Mouse (Mus musculus) heart, embryonic 15.5 days (tissue): ENCODE data around the gene Cdkal1. TPM values are rescaled to one million over a fixed set of nuclear protein-coding genes. Genes with fewer than 3 reads are reported as not detected.
A peak's percentile ranks its signal among the peaks of the same experiment; 100 is the strongest.

Source experiments
- ATAC-seq: fragments of 200-750 bp; cut with Nextera tagmentation; replicated peaks from 2 replicates; pipeline ENCODE4 v1.8.0; 2017; ENCODE audit warnings: low read depth, moderate TSS enrichment; ENCODE audit not compliant: insufficient number of reproducible peaks, insufficient read depth, low FRiP score
- H3K27ac ChIP-seq: fragments of 300-500 bp; sonication (generic); 2 replicates; pipeline ENCODE4 v1.5.1; 2015; ENCODE audit warnings: mild to moderate bottlenecking, inconsistent platforms
- H3K27me3 ChIP-seq: fragments of 300-500 bp; sonication (generic); 2 replicates; pipeline ENCODE4 v1.6.1; 2015; ENCODE audit warnings: inconsistent platforms
- H3K36me3 ChIP-seq: fragments of 300-500 bp; sonication (generic); 2 replicates; pipeline ENCODE4 v1.6.1; 2015; ENCODE audit warnings: mild to moderate bottlenecking, inconsistent platforms
- H3K4me1 ChIP-seq: fragments of 300-500 bp; sonication (generic); replicated peaks from 2 replicates; pipeline ENCODE4 v1.6.1; 2015; ENCODE audit warnings: inconsistent platforms
- H3K4me2 ChIP-seq: fragments of 300-500 bp; sonication (generic); 2 replicates; pipeline ENCODE4 v1.6.1; 2015; ENCODE audit warnings: inconsistent platforms, mild to moderate bottlenecking, moderate library complexity
- H3K4me3 ChIP-seq: fragments of 300-500 bp; sonication (generic); 2 replicates; pipeline ENCODE4 v1.5.1; 2015; ENCODE audit warnings: mild to moderate bottlenecking, inconsistent platforms
- H3K9ac ChIP-seq: fragments of 300-500 bp; sonication (generic); 2 replicates; pipeline ENCODE4 v1.6.1; 2015; ENCODE audit warnings: mild to moderate bottlenecking, inconsistent platforms
- H3K9me3 ChIP-seq: fragments of 300-500 bp; sonication (generic); replicated peaks from 2 replicates; pipeline ENCODE4 v1.6.1; 2016; ENCODE audit warnings: inconsistent platforms
- WGBS: fragments of 180-500 bp; shearing (Covaris S2); methylation state at CpG from one replicate; pipeline ENCODE4 v1.1.7; 2015; ENCODE audit warnings: mixed read lengths; 5-methylcytosine and 5-hydroxymethylcytosine counted together
- polyA plus RNA-seq: library from polyadenylated mRNA; unstranded; fragments of >200 nt; fragmentation: Nextera tagmentation; extraction: Ambion mirVana; gene quantifications from 2 replicates; pipeline ENCODE4 v1.2.1, GENCODE M21; 2015

Cdkal1 gene
- polyA plus RNA-seq, 1 experiment from 2014 or later, result 24.4 TPM

GRCm38 (mm10) chr13:29285058-29285457 is 570.4 kb downstream of the Cdkal1 start:
- ATAC-seq, result no peak
- no peaks in the 10 kb centered on the region for H3K27me3 ChIP-seq
- no peak overlapping the region for H3K4me2 ChIP-seq
- H3K27ac ChIP-seq, result no peak overlapping the region
- no peaks in the 10 kb centered on the region for H3K36me3 ChIP-seq
- peaks cover 23% of the 10 kb centered on the region for H3K4me1 ChIP-seq
- no peak overlapping the region for H3K9ac ChIP-seq
- 58% methylated on average over 3 of the region's 3 CpGs for WGBS
- no peak overlapping the region for H3K4me3 ChIP-seq
- no peaks in the 10 kb centered on the region for H3K9me3 ChIP-seq

GRCm38 (mm10) chr13:29281556-29281955 is 573.9 kb downstream of the Cdkal1 start:
- ATAC-seq, result peak; percentile 93
- H3K27ac ChIP-seq, result peak overlapping the region; percentile 87
- 7% methylated on average over 6 of the region's 6 CpGs for WGBS
- peaks cover 28% of the 10 kb centered on the region for H3K4me1 ChIP-seq
- H3K27me3 ChIP-seq, result no peaks in the 10 kb centered on the region
- no peak overlapping the region for H3K4me3 ChIP-seq
- no peak overlapping the region for H3K9ac ChIP-seq
- no peaks in the 10 kb centered on the region for H3K9me3 ChIP-seq
- H3K36me3 ChIP-seq, result no peaks in the 10 kb centered on the region
- H3K4me2 ChIP-seq, result no peak overlapping the region

GRCm38 (mm10) chr13:29278156-29278555 is 577.3 kb downstream of the Cdkal1 start:
- 65% methylated on average over 4 of the region's 4 CpGs for WGBS
- Histone ChIP-seq H3K27ac (no peak overlapping the region), H3K36me3 (no peaks in the 10 kb centered on the region), H3K4me1 (peaks cover 30% of the 10 kb centered on the region), H3K4me3 (no peak overlapping the region), H3K9me3 (no peaks in the 10 kb centered on the region), H3K27me3 (no peaks in the 10 kb centered on the region), H3K9ac (no peak overlapping the region), H3K4me2 (no peak overlapping the region)
- ATAC-seq, result no peak

GRCm38 (mm10) chr13:29274296-29274695 is 581.2 kb downstream of the Cdkal1 start:
- H3K36me3 ChIP-seq, result no peaks in the 10 kb centered on the region
- 82% methylated on average over 11 of the region's 11 CpGs for WGBS
- no peak for ATAC-seq

GRCm38 (mm10) chr13:29273693-29274221 is 581.7 kb downstream of the Cdkal1 start:
- Histone ChIP-seq H3K27me3 (no peaks in the 10 kb centered on the region), H3K36me3 (no peaks in the 10 kb centered on the region), H3K4me1 (peaks cover 7% of the 10 kb centered on the region), H3K9me3 (no peaks in the 10 kb centered on the region), H3K4me2 (no peak overlapping the region), H3K4me3 (no peak overlapping the region), H3K9ac (no peak overlapping the region), H3K27ac (0 out of 2 replicates have a peak overlapping the region, but pooled peaks have one; percentile 19)
- WGBS, result 38% methylated on average over 4 of the region's 4 CpGs
- no peak for ATAC-seq

More at GRCm38 (mm10) chr13:29274296-29274695, 581.2 kb downstream of the Cdkal1 start:
- no peak overlapping the region for H3K9ac ChIP-seq
- H3K4me2 ChIP-seq, result no peak overlapping the region
- H3K4me1 ChIP-seq, result peaks cover 7% of the 10 kb centered on the region
- no peaks in the 10 kb centered on the region for H3K27me3 ChIP-seq
- H3K27ac ChIP-seq, result no peak overlapping the region
- H3K4me3 ChIP-seq, result no peak overlapping the region
- no peaks in the 10 kb centered on the region for H3K9me3 ChIP-seq

GRCm38 (mm10) chr13:29271451-29271850 is 584.0 kb downstream of the Cdkal1 start:
- Histone ChIP-seq H3K9me3 (no peaks in the 10 kb centered on the region), H3K9ac (no peak overlapping the region), H3K36me3 (no peaks in the 10 kb centered on the region), H3K4me2 (no peak overlapping the region), H3K27me3 (no peaks in the 10 kb centered on the region), H3K27ac (no peak overlapping the region), H3K4me3 (no peak overlapping the region), H3K4me1 (peaks cover 7% of the 10 kb centered on the region)
- ATAC-seq, result no peak

- H3K4me3 ChIP-seq, result no peak overlapping the region
- no peak for ATAC-seq
- H3K36me3 ChIP-seq, result no peaks in the 10 kb centered on the region
- H3K4me2 ChIP-seq, result no peak overlapping the region
- no peaks in the 10 kb centered on the region for H3K4me1 ChIP-seq
- no peak overlapping the region for H3K9ac ChIP-seq
- no peak overlapping the region for H3K27ac ChIP-seq
- no peaks in the 10 kb centered on the region for H3K9me3 ChIP-seq
- WGBS, result 72% methylated on average over 11 of the region's 11 CpGs
- H3K27me3 ChIP-seq, result no peaks in the 10 kb centered on the region
These were observed 591.3 kb downstream of the Cdkal1 start for GRCm38 (mm10) chr13:29264015-29264711.

- 74% methylated on average over 4 of the region's 4 CpGs for WGBS
- Histone ChIP-seq H3K27me3 (no peaks in the 10 kb centered on the region), H3K27ac (no peak overlapping the region), H3K9me3 (no peaks in the 10 kb centered on the region), H3K36me3 (no peaks in the 10 kb centered on the region), H3K4me3 (no peak overlapping the region), H3K4me1 (no peaks in the 10 kb centered on the region), H3K4me2 (no peak overlapping the region), H3K9ac (no peak overlapping the region)
- no peak for ATAC-seq
These were observed 593.3 kb downstream of the Cdkal1 start for GRCm38 (mm10) chr13:29262164-29262563.

- Histone ChIP-seq H3K9ac (no peak overlapping the region), H3K27ac (no peak overlapping the region), H3K4me3 (no peak overlapping the region), H3K9me3 (no peaks in the 10 kb centered on the region), H3K27me3 (no peaks in the 10 kb centered on the region), H3K4me2 (no peak overlapping the region), H3K4me1 (no peaks in the 10 kb centered on the region), H3K36me3 (no peaks in the 10 kb centered on the region)
- no peak for ATAC-seq
- 81% methylated on average over 4 of the region's 4 CpGs for WGBS
These were observed 606.9 kb downstream of the Cdkal1 start for GRCm38 (mm10) chr13:29248535-29248934.

GRCm38 (mm10) chr13:29247800-29248199 is 607.7 kb downstream of the Cdkal1 start:
- Histone ChIP-seq H3K9me3 (no peaks in the 10 kb centered on the region), H3K36me3 (no peaks in the 10 kb centered on the region), H3K9ac (no peak overlapping the region), H3K4me1 (no peaks in the 10 kb centered on the region), H3K4me3 (no peak overlapping the region), H3K27ac (no peak overlapping the region), H3K4me2 (no peak overlapping the region), H3K27me3 (no peaks in the 10 kb centered on the region)
- ATAC-seq, result no peak
- WGBS, result 71% methylated on average over 3 of the region's 3 CpGs

- H3K36me3 ChIP-seq, result no peaks in the 10 kb centered on the region
- ATAC-seq, result no peak
- 61% methylated on average over 4 of the region's 4 CpGs for WGBS
- no peak overlapping the region for H3K27ac ChIP-seq
- H3K9me3 ChIP-seq, result no peaks in the 10 kb centered on the region
- H3K4me3 ChIP-seq, result no peak overlapping the region
- H3K27me3 ChIP-seq, result no peaks in the 10 kb centered on the region
- H3K4me1 ChIP-seq, result 0 out of 2 replicates have a peak, but pooled peaks cover 5% of the 10 kb centered on the region
- H3K4me2 ChIP-seq, result no peak overlapping the region
- no peak overlapping the region for H3K9ac ChIP-seq
These were observed 620.4 kb downstream of the Cdkal1 start for GRCm38 (mm10) chr13:29235065-29235464.

- 81% methylated on average over 4 of the region's 4 CpGs for WGBS
These were observed 621.0 kb downstream of the Cdkal1 start for GRCm38 (mm10) chr13:29234442-29234841.

More at GRCm38 (mm10) chr13:29234442-29234841, 621.0 kb downstream of the Cdkal1 start:
- no peaks in the 10 kb centered on the region for H3K9me3 ChIP-seq
- no peak overlapping the region for H3K4me3 ChIP-seq
- H3K27me3 ChIP-seq, result no peaks in the 10 kb centered on the region
- no peak overlapping the region for H3K9ac ChIP-seq
- no peak overlapping the region for H3K4me2 ChIP-seq
- no peak for ATAC-seq
- no peak overlapping the region for H3K27ac ChIP-seq
- H3K36me3 ChIP-seq, result no peaks in the 10 kb centered on the region
- 0 out of 2 replicates have a peak, but pooled peaks cover 5% of the 10 kb centered on the region for H3K4me1 ChIP-seq
